In genomic region chr14:26969856-26970407, GRCm38 (mm10) we compare ENCODE assay signal across 8 mouse cellular contexts. TPM values are rescaled to one million over a fixed set of nuclear protein-coding genes. Genes with fewer than 3 reads are reported as not detected.
DNase-seq lines count a peak whose midpoint lies in the region; ATAC-seq lines count a peak whose summit lies in the region.

No protein-coding gene starts in this region.

- no peaks in the 10 kb centered on the region for H3K27me3 ChIP-seq in embryonic facial prominence, embryonic 15.5 days
- no peaks in the 10 kb centered on the region for H3K27me3 ChIP-seq in hindbrain, embryonic 11.5 days (ENCODE audit: control insufficient read depth, insufficient read depth, low read length)
- H3K27me3 ChIP-seq in megakaryocyte, embryonic 14.5 days (replicated peaks), result no peaks in the 10 kb centered on the region

- peak; percentile 84 for ATAC-seq in embryonic facial prominence, embryonic 15.5 days (ENCODE audit: insufficient number of reproducible peaks, low FRiP score, low TSS enrichment, low read depth)
- peak; percentile 90 for ATAC-seq in hindbrain, embryonic 11.5 days (ENCODE audit: low FRiP score)

- no peaks in the 10 kb centered on the region for H3K36me3 ChIP-seq in embryonic facial prominence, embryonic 15.5 days
- no peaks in the 10 kb centered on the region for H3K36me3 ChIP-seq in hindbrain, embryonic 11.5 days (ENCODE audit: control insufficient read depth, insufficient read depth, low read length)
- H3K36me3 ChIP-seq in megakaryocyte, embryonic 14.5 days (replicated peaks; ENCODE audit: low read length), result peaks cover 3% of the 10 kb centered on the region

- peak overlapping the region; percentile 79 for H3K9ac ChIP-seq in embryonic facial prominence, embryonic 15.5 days
- peak overlapping the region; percentile 87 for H3K9ac ChIP-seq in hindbrain, embryonic 11.5 days (ENCODE audit: low read depth, low read length)

- intact Hi-C loops in gastrocnemius, postnatal 14 days (cut with DNase I; ENCODE audit: low total_unique reads), result no loop called here

- DNase-seq in gastrocnemius, postnatal 14 days, result peak; percentile 53
- no peak for DNase-seq in gastrocnemius, postnatal 10 days
- peak; percentile 14 to 22 for DNase-seq in adrenal gland, postnatal 4 days (ENCODE audit: low spot score in 2 of 2)
- peak; percentile 74 for DNase-seq in hindbrain, embryonic 11.5 days (ENCODE audit: low spot score)
- peak; percentile 37 to 73 for DNase-seq in left cerebral cortex, adult 9 months (ENCODE audit: low spot score in 2 of 2)
- DNase-seq in right cerebral cortex, postnatal 4 days, result peak; percentile 66

- peak overlapping the region; percentile 91 for H3K27ac ChIP-seq in embryonic facial prominence, embryonic 15.5 days (replicated peaks)
- peak overlapping the region; percentile 86 for H3K27ac ChIP-seq in hindbrain, embryonic 11.5 days (ENCODE audit: low read depth, low read length)

- peak overlapping the region; percentile 56 for H3K4me2 ChIP-seq in embryonic facial prominence, embryonic 15.5 days (replicated peaks)
- peak overlapping the region; percentile 63 for H3K4me2 ChIP-seq in hindbrain, embryonic 11.5 days (replicated peaks; ENCODE audit: low read depth, low read length)

- no peaks in the 10 kb centered on the region for H3K9me3 ChIP-seq in embryonic facial prominence, embryonic 15.5 days (replicated peaks)
- no peaks in the 10 kb centered on the region for H3K9me3 ChIP-seq in hindbrain, embryonic 11.5 days (ENCODE audit: control insufficient read depth, low read length)
- no peaks in the 10 kb centered on the region for H3K9me3 ChIP-seq in megakaryocyte, embryonic 14.5 days

- WGBS in embryonic facial prominence, embryonic 15.5 days, result 0% methylated on average over 62 of the region's 62 CpGs
- under 1% methylated on average over 59 of the region's 62 CpGs for WGBS in hindbrain, embryonic 11.5 days

- peak overlapping the region; percentile 92 for H3K4me3 ChIP-seq in embryonic facial prominence, embryonic 15.5 days (replicated peaks)
- H3K4me3 ChIP-seq in hindbrain, embryonic 11.5 days (ENCODE audit: low read depth, low read length), result peak overlapping the region; percentile 94
- peak overlapping the region; percentile 94 for H3K4me3 ChIP-seq in megakaryocyte, embryonic 14.5 days (replicated peaks)

- no peaks in the 10 kb centered on the region for H3K4me1 ChIP-seq in embryonic facial prominence, embryonic 15.5 days
- no peaks in the 10 kb centered on the region for H3K4me1 ChIP-seq in hindbrain, embryonic 11.5 days (replicated peaks; ENCODE audit: control insufficient read depth, insufficient read depth, low read length)
- H3K4me1 ChIP-seq in megakaryocyte, embryonic 14.5 days, result peaks cover 39% of the 10 kb centered on the region

RNA-seq across cellular contexts. Expression of gene Appl1, which starts 1.1 kb away (rescaled TPM):
- total RNA-seq in gastrocnemius, postnatal 14 days (2021), result 10 to 100 TPM; 19.3 to 19.5 TPM
- 10 to 100 TPM; 19.0 to 28.3 TPM for total RNA-seq in gastrocnemius, postnatal 10 days (2021)
- 10 to 100 TPM; 40.5 to 44.4 TPM for total RNA-seq in adrenal gland, postnatal 4 days (2021)
- polyA plus RNA-seq in embryonic facial prominence, embryonic 15.5 days (2015; fragmentation: Nextera tagmentation; extraction: Ambion mirVana), result 39.3 and 47.7 TPM in 2 replicates
- 47.7 and 62.6 TPM in 2 replicates for polyA plus RNA-seq in hindbrain, embryonic 11.5 days (2014; fragmentation: Nextera tagmentation; extraction: Ambion mirVana)
- 0.86 TPM in 1 of 2 replicates, not detected in the other for polyA plus RNA-seq in megakaryocyte, embryonic 14.5 days (2012; ENCODE audit: insufficient read depth, low replicate concordance)

RNA-seq across cellular contexts. Expression of gene Hesx1, which starts 24.3 kb away (rescaled TPM):
- total RNA-seq in gastrocnemius, postnatal 14 days (2021), result not detected
- total RNA-seq in gastrocnemius, postnatal 10 days (2021), result not detected
- under 1 TPM; 0.42 to 0.73 TPM for total RNA-seq in adrenal gland, postnatal 4 days (2021)
- polyA plus RNA-seq in embryonic facial prominence, embryonic 15.5 days (2015; fragmentation: Nextera tagmentation; extraction: Ambion mirVana), result 0.28 and 0.39 TPM in 2 replicates
- 0.23 TPM in 1 of 2 replicates, not detected in the other for polyA plus RNA-seq in hindbrain, embryonic 11.5 days (2014; fragmentation: Nextera tagmentation; extraction: Ambion mirVana)
- polyA plus RNA-seq in megakaryocyte, embryonic 14.5 days (2012; ENCODE audit: insufficient read depth, low replicate concordance), result 0.16 TPM in 1 of 2 replicates, not detected in the other
